Mouse (Mus musculus): Measurements from ENCODE around the gene Ppp3ca.

Ppp3ca gene

DNA sequence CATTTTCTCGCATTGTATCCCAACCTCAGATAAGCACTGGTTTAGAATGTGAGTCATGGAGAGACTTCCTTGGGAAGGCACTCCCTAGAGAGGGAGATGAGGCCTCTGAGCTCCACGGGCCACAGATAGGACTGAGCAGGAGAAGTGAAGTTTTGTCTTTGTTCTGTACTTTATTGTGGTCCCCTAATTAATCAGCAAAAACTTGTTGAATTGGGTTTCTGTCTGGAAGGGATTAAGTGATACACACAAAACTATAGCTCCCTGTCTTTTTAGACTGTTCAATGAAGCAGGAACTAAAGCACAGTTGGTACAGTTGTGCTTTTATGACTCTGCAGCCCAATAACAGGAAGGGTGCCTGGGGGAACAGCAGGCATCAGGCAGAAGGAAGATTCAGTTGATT lies 95.6 kb downstream of the Ppp3ca start:
- no peak for DNase-seq

DNA sequence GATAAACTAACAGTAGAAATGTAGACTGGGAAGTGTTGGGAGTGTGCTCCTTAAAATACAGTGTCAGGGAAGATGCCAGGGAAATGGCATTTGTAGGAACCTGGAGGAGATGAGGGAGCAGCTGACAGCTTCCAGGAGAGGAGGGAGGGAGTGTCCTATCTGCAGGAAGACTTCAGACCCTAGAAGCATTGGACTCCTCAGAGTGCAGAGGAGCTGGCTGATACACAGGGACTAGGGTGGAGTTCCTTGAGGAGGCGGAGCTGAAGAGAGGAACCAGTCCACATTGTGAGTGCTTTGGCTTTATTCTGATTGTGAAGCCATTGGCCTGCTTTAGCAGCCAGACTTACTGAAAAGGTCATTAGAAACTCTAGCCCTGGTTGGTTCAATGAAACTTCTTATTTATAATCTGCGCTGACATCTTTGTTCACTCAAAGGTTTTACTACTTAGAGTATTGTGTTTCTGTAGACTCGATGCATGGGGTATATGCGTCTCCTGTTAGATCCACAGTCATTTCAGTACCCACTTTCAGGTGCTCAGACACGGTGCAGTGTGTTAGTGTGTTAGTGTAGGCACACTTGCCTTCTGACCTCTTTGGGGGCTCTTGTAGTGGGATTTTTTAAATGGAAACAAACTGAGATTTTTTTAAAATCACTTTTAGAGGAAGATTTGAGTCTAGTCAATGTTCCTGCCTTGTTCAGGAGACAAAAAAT lies 99.0 kb downstream of the Ppp3ca start:
- no peak for DNase-seq

DNA sequence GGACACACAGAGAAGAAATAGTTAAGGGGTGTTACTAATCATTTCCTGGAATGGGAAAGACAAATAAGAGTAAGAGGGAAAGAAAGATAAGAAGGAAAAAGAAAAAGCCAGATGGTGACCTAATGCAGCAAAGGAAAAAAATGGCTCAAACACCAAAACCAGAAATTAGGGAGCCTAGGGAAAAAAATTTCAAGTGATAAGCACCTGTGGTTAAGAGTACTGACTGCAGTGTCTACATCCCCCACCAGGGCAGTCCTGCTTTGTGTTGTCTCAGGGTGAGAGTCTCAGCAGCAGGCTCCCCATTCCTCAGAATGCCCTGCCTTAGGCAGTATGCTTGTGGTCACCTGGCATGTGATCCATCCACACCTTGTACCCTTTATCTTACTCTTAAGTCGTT lies 99.6 kb downstream of the Ppp3ca start:
- DNase-seq: no peak

DNA sequence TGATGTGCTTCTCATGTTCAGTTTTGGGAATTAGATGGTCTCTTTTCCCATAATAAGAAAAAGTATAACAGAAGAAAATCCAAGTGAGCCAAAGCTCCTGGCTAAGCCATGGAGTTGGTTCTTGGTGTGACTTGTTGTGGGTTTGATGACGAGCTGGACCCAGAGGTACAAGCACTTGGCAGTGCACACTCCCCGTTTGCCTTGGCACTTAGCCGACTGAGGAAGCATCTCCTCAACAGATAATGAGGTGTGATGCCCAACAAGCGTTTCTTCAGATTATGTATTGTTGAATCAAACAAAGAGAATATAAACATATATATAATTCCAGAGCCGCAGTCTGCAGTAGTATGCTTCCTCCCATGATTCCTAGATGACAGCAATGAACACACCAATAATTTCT lies 101.8 kb downstream of the Ppp3ca start:
- DNase-seq: no peak

DNA sequence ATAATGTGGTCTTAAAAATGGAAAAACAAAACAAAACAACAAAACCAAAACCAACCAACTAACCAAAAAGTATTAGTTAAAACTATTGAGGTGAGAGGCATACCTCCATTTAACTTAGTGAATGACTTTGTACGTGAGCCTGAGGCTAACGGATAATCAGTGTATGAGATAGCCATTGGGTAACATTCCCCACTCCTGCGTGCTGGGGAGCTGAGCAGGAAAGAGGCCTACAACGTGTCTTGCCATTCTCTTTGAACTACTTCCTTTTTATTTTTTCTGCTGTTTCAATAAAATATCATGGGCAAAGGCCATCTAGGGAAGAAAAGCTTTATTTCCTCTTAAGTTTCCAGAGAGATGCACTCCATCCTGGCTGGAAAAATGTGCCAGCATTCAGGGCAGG lies 103.3 kb downstream of the Ppp3ca start:
- no peak for DNase-seq

DNA sequence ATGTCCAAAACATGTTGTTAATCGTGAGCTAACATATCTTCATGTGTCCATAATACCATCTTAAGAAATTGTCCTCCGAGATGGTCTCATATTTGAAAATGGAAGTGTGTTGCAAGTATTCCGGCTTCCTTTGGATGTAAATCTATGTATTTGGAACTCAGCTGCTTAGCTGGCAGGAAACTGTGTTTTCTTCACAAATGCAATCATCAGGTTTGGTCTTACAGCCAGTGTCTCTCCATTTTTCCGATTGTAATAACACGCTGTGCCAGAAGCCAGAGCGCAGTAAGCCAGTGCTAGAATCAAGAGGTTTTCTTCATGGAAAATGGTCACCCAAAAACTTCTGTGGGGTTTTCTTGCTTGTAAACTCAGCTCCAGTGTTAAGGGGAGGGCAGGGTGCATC lies 104.3 kb downstream of the Ppp3ca start:
- no peak for DNase-seq

DNA sequence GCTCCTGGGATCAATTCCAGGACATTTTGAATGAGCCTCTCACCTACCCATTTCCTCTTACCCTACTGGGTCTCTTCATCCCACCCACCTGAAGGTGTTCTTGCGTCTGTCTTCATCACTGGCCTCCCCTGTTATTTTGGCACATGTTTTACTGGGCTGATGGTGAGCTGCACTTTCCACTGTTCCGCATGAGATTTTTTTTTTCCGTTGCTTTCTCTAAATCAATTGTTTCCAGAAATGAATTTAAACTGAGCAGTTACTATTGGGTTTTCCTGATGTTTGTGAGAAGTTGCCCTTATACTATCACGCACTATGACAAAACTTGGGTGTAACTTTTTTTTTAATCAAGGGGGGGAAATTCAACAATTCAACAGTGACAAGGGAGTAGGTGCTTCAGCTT lies 106.6 kb downstream of the Ppp3ca start:
- DNase-seq: no peak

DNA sequence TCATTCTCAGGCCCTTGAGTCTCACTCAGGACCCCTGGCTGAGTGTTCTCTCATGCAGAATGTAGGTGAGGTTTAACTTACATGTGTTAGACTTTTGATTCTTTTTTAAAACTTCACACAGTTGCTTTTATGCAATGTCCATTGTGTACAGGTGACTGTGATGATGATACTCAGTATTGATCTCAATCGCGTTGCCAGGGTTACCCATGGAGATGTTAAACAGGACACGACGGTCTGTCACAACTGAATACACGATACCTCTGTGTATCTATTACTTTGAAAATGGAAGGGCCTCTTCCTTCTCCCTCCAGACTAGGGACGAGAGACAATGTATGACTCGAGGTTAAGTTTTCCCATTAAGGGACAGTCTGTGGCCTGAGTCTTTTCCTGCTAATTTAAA lies 107.5 kb downstream of the Ppp3ca start:
- DNase-seq: no peak

DNA sequence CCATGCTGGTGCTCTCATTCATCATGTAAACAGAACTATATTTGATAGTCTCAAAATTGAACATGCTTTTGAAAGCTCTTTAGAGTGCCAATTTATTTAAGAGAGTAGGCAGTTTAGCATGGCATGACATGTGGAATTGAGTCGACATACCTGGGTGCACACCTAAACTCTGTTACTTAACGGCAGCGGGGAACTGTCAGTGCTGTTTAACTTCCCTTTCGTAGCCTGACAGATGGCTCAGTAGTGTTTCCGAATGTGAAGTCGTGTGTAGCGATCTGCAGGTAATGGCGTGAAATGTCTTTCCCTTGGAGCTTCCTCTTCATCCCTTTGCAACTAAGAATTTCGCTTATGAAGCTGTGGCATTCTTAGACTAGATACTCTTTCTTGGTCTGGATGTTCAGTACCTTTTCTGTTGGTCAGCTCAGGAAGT lies 107.9 kb downstream of the Ppp3ca start:
- no peak for DNase-seq

DNA sequence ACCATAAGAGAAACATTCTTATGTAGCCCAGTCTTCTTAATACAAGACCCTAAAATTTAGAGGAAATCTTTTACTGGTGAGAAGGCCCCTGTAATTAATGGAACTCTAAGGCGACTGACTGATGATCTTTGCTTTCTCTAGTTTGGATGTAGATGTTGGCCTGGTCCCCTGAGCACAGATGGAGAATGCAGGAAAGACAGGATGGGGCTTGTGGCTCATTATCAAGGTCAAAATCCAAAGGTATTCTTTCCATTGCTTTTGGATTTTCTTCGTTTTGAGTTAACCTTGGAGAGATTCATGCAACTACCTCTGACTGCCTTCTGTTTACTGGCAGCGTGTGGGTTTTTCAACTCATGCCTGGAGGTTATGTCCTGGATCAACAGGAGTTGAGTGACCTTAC lies 110.4 kb downstream of the Ppp3ca start:
- DNase-seq: no peak

DNA sequence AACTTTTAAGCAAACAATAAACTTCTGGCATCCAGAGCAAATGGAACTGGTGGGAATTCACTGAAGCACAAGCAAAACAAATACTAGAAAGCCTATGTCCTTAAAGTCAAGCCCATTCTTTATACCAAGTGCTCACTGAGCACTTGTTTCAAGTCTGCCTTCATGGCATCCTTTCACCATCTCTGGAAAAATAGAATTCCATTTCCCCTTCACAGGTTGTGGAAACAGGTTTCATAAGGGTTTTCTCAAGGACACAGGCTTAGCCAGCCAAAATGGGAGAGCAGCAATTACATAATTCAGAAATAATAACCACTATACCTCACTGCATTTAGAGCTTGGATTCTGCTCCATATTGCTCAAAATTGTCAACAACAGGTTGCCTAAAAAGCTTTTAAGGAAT lies 112.1 kb downstream of the Ppp3ca start:
- no peak for DNase-seq

DNA sequence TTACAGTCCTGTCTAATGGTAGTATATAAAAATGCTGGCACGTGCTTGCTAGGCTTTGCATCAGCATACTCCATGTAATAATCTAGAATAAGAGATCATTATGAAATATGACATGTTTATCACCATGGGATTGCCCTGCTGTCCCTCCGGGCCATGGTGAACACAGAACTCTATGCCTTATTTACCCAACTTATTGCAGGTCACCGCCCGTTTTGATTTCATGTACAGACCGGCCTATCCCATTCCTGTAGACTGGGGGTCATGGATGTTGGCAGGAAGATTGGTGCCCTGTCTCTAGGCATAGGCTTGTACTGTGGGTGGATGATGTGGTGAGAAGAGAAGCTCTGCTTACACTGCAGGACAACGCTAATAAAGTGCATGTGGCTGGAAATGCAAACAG lies 115.8 kb downstream of the Ppp3ca start:
- no peak for DNase-seq

DNA sequence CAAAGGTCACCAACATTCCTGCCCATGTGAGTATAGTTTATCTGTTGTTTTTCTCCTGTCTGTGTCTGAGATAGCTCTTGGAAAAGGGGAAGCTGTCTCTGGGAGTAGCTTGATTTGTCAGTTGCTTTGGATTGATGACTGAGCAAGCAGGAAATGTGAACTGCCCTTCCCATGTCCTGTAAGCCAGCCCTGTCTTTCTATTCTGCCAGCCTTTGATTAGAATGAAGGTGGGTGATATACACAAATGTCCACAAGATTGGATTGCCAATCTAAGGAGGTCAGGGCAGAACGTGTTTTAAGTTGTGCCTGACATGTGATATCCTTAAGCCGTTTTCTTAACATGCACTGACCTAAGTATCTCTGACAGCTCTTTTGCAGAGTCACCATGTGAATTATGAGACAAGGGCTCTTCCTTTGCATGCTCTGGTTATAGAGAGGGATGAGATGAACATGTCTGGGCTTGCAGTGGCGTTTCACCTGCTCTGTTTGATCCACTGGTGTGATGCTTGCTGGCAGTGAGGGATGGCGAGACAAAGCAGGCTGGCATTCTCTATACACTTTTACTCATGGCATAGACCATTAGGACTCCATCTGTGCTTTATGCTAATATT lies 120.4 kb downstream of the Ppp3ca start:
- no peak for DNase-seq

DNA sequence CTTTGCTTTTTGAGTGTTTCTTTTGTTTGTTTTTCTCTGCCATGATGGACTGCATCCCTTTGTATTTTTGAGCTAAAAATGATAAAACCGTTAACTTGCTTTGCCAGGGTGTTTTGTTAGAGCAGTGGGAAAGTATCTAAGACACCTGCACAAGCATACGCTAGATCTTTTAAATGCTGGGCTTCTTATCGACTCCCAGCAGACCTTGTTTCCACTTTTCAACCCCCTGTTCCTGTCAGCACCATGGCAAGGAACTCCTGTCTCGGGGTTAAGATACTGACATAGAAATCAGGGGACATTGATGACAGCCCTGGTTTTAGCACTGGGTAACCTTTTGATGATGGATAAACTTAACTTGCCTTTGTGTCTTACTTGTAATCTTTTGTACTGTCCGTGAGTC lies 121.5 kb downstream of the Ppp3ca start:
- DNase-seq: no peak

DNA sequence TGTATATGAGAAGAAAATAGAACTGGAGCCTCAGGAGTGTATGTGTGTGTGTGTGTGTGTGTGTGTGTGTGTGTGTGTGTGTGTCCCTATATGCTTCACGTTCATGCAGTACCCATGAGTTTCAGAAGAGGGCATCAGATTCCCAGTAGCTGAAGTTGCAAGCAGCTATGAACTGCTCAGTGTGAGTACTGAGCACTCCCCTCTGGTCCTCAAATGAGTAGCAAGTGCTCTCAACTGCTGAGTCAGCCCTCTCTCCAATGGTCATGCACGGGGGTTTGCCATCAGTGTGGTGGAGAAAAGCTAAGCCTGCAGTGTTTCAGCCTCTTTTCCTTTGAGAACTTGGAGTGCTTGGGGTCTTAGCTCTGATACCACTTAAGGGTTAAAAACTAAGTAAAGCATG lies 122.0 kb downstream of the Ppp3ca start:
- no peak for DNase-seq

DNA sequence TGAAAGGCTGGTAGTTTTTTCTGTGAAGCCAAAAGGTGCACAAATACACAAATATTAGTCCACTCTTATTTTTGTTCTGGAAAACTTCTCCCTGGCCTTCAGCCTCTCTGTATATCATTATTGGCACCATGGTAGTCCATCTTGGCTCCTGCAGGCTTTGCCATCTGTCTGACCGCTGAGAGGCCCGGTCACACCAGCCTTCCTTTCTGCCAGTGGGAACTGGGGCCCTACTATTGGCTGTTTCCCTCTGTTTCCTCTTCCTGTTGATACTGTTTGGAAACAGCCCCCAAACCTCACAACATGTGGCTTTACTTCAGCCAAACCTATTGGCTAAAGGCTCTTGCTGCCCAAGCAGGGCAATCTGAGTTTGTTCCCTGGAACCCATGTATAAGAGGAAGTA lies 123.5 kb downstream of the Ppp3ca start:
- DNase-seq: no peak

DNA sequence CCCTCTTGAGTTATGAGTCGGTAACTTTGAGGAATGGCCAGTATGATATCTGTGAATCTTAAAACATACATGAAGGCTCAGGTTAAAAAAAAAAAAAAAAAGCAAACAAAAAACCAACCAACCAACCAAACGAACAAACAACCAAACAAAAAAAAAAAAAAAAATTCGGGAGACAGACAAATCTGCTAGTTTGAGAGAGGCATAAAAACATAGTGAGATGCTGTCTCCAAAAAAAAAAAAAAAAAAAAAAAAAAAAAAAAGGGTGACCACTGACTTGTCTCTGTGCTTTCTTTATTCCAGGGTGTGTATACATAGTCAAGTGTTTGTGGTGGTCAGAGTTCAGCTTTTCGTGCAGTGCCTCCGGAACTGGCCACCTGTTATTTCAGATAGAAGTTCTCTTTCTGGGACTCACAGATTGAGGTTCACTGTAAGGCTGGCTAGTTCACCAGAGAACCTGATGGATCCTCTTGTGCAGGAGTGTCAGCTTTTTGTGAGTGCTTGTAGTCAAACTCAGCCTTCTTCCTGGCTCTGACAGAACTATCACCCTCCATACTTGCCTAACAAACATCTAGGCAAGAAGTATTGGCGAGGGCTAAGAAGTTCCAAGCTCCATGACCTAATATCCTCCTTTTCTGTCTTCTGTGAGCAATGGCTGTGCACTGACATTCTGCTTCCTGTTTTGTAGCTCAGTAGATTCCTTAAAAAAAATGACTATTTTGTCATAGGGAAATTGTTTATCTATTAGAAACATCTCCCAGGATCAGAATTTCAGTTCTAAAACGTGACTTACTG lies 124.7 kb downstream of the Ppp3ca start:
- DNase-seq: no peak

DNA sequence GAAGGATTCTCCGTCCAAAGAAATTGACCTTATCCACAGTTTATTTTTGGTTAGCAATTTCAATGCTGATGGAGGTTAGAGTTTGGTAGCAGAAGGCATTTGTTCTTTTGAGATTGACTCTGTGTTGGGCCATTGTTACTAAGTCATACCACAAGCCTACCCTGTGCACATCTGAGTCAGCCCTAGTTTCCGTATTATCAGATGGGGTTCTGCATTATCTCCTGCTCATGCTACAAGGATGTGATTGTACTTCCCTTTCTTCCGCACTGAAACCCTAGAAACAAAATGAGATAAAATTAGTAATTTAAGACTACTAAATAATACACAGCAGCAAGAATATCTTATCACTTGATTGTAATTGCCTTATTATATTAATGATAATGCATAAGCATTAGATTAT lies 129.0 kb downstream of the Ppp3ca start:
- no peak for DNase-seq

DNA sequence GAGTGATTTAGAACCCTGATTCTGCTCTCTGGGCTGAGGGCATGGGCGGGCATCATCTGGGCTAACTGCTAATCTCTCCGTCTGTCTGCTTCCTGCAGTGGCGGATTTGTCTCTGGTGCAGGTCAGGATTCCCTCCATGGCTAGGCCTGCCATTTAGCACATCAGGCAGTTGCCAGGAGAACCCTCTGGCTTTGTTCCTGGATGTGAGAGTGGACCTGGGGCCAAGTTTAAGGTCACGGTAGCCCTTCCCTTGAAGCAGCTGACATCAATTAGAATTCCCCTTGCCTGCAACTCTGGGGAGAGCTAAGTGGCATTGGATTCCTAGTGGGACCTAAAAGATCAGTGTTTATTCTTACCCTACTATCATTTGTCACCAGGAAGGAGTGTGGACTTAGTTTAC lies 132.7 kb downstream of the Ppp3ca start:
- no peak for DNase-seq

DNA sequence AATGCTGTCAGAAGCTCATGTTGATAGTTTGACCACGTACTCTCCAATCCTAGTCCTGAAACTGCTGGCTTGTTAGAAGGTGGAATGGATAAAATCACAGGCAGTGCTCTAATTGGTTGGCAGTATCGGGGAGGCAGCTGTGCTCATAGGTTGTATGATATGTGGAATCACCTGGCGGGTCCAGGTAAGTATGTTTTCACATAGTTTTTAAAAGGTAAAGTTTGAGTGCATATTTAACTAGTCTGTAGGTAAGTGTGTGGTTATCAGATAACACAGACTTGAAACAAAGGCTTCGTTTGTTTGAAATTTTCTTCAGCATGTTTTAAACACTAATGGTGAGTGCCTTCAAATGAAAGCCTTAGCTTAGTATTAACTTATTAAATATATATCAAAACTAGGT lies 136.0 kb downstream of the Ppp3ca start:
- no peak for DNase-seq

DNA sequence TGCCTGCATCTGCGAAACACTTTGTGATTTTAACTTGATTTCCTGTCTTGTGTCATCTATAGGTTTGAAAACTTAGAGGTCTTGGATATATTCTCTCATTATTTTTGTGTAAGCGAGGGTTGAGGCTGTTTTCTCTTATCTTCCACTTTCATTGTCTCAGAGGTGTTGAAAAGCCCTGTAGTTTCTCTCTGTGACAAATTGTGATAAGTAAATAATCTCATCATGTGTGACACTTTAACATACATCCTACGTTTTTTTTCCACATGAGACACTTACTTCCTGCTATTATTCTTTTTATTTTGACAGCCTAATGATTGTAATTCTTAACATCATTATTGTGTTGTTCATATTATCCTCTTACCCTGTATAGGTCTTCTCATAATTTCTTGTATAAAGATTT lies 140.3 kb downstream of the Ppp3ca start:
- no peak for DNase-seq

DNA sequence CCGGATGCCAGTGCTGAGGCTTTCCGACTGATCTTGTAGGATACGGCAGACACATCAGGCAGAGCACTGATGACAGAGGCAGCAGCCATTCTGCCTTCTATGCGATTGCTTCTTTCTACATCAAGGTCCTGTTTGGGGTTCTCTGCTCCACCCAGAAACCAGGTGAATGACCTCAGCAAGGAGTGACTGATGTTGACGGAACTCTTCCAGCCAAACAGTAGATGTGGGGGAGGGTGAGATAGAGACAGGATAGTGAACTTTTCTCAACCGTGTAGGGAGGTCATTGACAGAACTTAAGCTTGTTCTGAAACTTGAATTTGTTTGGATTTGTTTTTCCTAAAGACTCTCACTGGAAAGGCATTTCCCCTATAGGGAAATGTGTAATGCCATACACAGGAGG lies 142.2 kb downstream of the Ppp3ca start:
- no peak for DNase-seq

DNA sequence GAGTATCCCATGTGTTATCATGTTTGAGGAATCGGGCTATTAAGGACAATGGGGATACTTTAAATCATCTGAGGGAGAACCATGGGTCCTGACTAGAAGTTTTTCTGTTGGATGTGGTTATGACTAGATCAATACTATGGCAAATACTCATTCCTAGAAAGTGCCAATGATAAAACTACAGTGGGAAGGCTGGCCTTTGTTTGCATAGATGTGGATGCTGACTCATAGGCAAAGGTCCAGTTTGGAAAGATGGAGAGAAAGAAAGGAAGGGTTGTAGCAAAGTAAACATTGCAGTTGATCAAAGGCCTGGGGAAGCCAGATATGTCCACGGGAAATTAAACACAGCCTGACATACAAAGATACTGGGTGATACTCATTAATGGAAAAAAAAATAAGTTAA lies 142.9 kb downstream of the Ppp3ca start:
- DNase-seq: no peak

DNA sequence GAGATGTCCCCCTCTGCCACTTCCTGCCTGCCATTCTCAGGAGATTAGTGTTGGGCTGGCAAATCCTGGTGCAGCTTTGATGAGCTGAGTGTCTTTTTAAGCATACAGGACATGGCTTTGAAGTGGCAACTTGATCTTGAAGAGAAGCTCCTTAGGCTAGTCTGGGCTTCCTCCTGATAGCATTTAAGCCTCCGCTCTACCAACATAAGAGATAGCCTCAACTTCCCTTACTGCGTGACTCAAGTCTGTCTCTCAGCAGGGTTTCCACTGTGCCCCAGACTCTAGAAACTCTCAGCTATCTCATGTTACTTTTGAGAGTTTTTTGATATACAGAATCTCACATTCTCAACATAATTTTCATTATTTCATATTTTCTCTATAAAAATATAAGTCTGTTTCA lies 144.0 kb downstream of the Ppp3ca start:
- DNase-seq: no peak
